Mouse (Mus musculus) 416B (cell line): ENCODE measurements around the gene Gm44503.

Source experiments
- DNase-seq: peaks from one replicate; pipeline ENCODE4 v3.0.0; 2011; ENCODE audit warnings: low read depth

Gene Gm44503

GRCm38 (mm10) chr9:72958521-72959450 lies at the start of gene Gm44503, which contains the start of gene Dyx1c1:
Gm44503 (plus strand) TSS chr9:72958852.
Dyx1c1 (plus strand) TSS chr9:72958785.
- DNase-seq, result no peak

- DNase-seq, result no peak
Measured at GRCm38 (mm10) chr9:72911381-72911780, 47.3 kb upstream of the Gm44503 start.

- DNase-seq, result peak; percentile 45
Measured at GRCm38 (mm10) chr9:72913551-72913950, 45.1 kb upstream of the Gm44503 start.

- DNase-seq, result no peak
Measured at GRCm38 (mm10) chr9:72915728-72916127, 42.9 kb upstream of the Gm44503 start.

GRCm38 (mm10) chr9:72923068-72923467 lies 35.6 kb upstream of the Gm44503 start:
- no peak for DNase-seq

- DNase-seq, result no peak
Measured at GRCm38 (mm10) chr9:72925021-72925934, 33.4 kb upstream of the Gm44503 start, which contains the start of gene Pygo1. Pygo1 (plus strand) TSS chr9:72925645.

GRCm38 (mm10) chr9:72925935-72926258 lies 32.8 kb upstream of the Gm44503 start:
- DNase-seq, result no peak

GRCm38 (mm10) chr9:72931166-72931790 lies 27.4 kb upstream of the Gm44503 start:
- no peak for DNase-seq

- DNase-seq, result peak; percentile 22
Measured at GRCm38 (mm10) chr9:72935309-72935708, 23.3 kb upstream of the Gm44503 start.

GRCm38 (mm10) chr9:72936301-72936700 lies 22.4 kb upstream of the Gm44503 start:
- no peak for DNase-seq

- DNase-seq, result peak; percentile 13
Measured at GRCm38 (mm10) chr9:72943424-72943823, 15.2 kb upstream of the Gm44503 start.

GRCm38 (mm10) chr9:72944286-72944685 lies 14.4 kb upstream of the Gm44503 start:
- no peak for DNase-seq

GRCm38 (mm10) chr9:72947010-72947409 lies 11.6 kb upstream of the Gm44503 start:
- DNase-seq, result no peak

- DNase-seq, result no peak
Measured at GRCm38 (mm10) chr9:72949572-72949971, 9.1 kb upstream of the Gm44503 start.

- DNase-seq, result peak; percentile 59
Measured at GRCm38 (mm10) chr9:72954746-72955145, 3.9 kb upstream of the Gm44503 start.

- DNase-seq, result peak; percentile 73
Measured at GRCm38 (mm10) chr9:72955546-72955945, 3.1 kb upstream of the Gm44503 start.

GRCm38 (mm10) chr9:72961346-72961745 lies 2.7 kb downstream of the Gm44503 start:
- peak; percentile 19 for DNase-seq

- peak; percentile 64 for DNase-seq
Measured at GRCm38 (mm10) chr9:72961959-72962358, 3.3 kb downstream of the Gm44503 start.

- peak; percentile 82 for DNase-seq
Measured at GRCm38 (mm10) chr9:72968349-72969061, 9.9 kb downstream of the Gm44503 start.

- peak; percentile 87 for DNase-seq
Measured at GRCm38 (mm10) chr9:72969874-72970273, 11.2 kb downstream of the Gm44503 start.

- DNase-seq, result no peak
Measured at GRCm38 (mm10) chr9:72972435-72972834, 13.8 kb downstream of the Gm44503 start.
